Mouse (Mus musculus): ENCODE measurements at regions not wholly inside any gene's neighbourhood (a gene's known extent, or its start where the extent isn't known, plus 50 kb on each side); places are given as distances from the start of the nearest gene placed in this dataset.
A peak's percentile ranks its signal among the peaks of the same experiment; 100 is the strongest.

DNA sequence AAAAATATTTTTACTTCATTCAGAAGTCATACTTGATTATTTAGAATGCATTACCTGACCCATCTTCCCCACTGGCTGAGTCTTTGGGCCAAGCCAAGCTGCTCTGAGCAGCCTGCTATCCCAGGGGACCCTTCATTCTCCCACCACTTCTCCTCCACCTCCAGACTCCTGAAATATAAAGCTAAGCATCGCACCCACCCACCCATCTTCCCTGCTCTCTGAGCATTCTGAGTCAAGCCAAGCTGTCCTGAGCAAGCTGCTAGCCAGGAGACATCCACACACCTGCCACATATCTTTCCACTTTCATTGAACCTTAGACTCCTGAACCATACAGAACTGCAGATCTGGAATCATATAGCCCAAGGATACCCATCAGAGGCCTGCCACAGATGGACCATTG, 1456.2 kb upstream of the Adam24 start:
- Histone ChIP-seq H3K27me3 (ENCODE audit: insufficient read depth, low read length) (no peaks in the 10 kb centered on the region), H3K36me3 (ENCODE audit: insufficient read depth, low read length) (no peaks in the 10 kb centered on the region), H3K4me1 (ENCODE audit: insufficient read depth, low read length) (no peaks in the 10 kb centered on the region), H3K9ac (replicated peaks; ENCODE audit: low read length, poor library complexity, severe bottlenecking) (no peak overlapping the region), H3K9me3 (ENCODE audit: low read length) (no peaks in the 10 kb centered on the region), H3K4me2 (ENCODE audit: low read depth, low read length, poor library complexity, severe bottlenecking) (no peak overlapping the region), H3K4me3 (ENCODE audit: low read depth, low read length) (no peak overlapping the region), H3K27ac (ENCODE audit: low read depth, low read length) (no peak overlapping the region)
- ATAC-seq (ENCODE audit: low FRiP score) (no peak), DNase-seq (ENCODE audit: low spot score) (no peak)
- no peak for TF ChIP-seq CTCF (IDR thresholded peaks at IDR 0.05)
- WGBS: 89% methylated on average over 1 of the region's 1 CpGs

DNA sequence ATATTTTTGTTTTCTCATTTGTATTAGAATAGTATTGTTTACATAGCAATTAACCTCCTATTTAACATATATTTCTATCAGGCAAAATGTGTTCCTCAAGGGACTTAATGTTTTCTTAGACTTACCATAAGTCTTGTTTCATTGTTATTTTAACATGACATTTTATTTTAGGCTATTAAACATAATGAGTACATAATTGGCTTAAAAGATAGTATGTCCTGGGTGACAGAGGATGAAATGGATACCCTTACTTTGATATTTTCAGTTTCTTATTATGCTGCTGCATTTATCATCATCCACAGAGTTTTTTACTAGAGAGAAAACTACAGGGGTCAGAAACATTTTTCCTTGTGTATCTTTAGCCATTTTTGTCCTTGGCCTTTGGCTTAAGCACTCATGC, 1447.6 kb upstream of the Adam24 start:
- DNase-seq (ENCODE audit: low spot score) (no peak), ATAC-seq (ENCODE audit: low FRiP score) (no peak)
- Histone ChIP-seq H3K4me1 (ENCODE audit: insufficient read depth, low read length) (no peaks in the 10 kb centered on the region), H3K27ac (ENCODE audit: low read depth, low read length) (no peak overlapping the region), H3K27me3 (ENCODE audit: insufficient read depth, low read length) (no peaks in the 10 kb centered on the region), H3K9me3 (ENCODE audit: low read length) (no peaks in the 10 kb centered on the region), H3K4me3 (ENCODE audit: low read depth, low read length) (no peak overlapping the region), H3K9ac (replicated peaks; ENCODE audit: low read length, poor library complexity, severe bottlenecking) (no peak overlapping the region), H3K4me2 (ENCODE audit: low read depth, low read length, poor library complexity, severe bottlenecking) (no peak overlapping the region), H3K36me3 (ENCODE audit: insufficient read depth, low read length) (no peaks in the 10 kb centered on the region)
- TF ChIP-seq CTCF (IDR thresholded peaks at IDR 0.05): no peak

DNA sequence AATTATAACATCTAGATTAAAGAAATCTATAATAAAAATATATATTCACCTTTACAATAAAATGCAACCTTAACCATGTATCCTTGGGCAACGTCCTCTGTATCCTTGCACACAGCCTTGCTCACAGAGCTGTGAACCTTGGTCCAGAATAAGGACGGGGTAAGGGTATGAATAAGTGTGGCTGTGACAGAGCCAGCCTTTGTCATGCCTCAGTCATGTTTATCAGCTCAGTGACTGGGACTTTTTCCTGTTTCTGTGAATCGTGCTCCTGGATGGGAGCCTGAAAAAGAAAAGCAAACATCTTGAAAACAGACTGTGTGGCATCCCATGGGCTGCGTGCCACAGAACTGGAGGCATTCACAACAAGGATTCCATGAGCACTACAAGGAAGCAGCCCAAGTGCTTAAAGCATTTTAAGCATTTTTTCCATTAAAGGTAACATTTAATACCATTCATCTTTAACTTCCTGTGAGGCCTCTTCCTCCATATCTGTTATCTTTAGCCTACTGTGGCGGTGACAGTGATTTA, 1405.8 kb upstream of the Adam24 start:
- Histone ChIP-seq H3K4me1 (ENCODE audit: insufficient read depth, low read length) (no peaks in the 10 kb centered on the region), H3K9ac (replicated peaks; ENCODE audit: low read length, poor library complexity, severe bottlenecking) (no peak overlapping the region), H3K27me3 (ENCODE audit: insufficient read depth, low read length) (no peaks in the 10 kb centered on the region), H3K36me3 (ENCODE audit: insufficient read depth, low read length) (no peaks in the 10 kb centered on the region), H3K9me3 (ENCODE audit: low read length) (no peaks in the 10 kb centered on the region), H3K27ac (ENCODE audit: low read depth, low read length) (no peak overlapping the region), H3K4me2 (ENCODE audit: low read depth, low read length, poor library complexity, severe bottlenecking) (no peak overlapping the region), H3K4me3 (ENCODE audit: low read depth, low read length) (no peak overlapping the region)
- DNase-seq (ENCODE audit: low spot score) (no peak), ATAC-seq (ENCODE audit: low FRiP score) (no peak)
- 69% methylated on average over 5 of the region's 5 CpGs for WGBS
- TF ChIP-seq CTCF (IDR thresholded peaks at IDR 0.05): no peak

DNA sequence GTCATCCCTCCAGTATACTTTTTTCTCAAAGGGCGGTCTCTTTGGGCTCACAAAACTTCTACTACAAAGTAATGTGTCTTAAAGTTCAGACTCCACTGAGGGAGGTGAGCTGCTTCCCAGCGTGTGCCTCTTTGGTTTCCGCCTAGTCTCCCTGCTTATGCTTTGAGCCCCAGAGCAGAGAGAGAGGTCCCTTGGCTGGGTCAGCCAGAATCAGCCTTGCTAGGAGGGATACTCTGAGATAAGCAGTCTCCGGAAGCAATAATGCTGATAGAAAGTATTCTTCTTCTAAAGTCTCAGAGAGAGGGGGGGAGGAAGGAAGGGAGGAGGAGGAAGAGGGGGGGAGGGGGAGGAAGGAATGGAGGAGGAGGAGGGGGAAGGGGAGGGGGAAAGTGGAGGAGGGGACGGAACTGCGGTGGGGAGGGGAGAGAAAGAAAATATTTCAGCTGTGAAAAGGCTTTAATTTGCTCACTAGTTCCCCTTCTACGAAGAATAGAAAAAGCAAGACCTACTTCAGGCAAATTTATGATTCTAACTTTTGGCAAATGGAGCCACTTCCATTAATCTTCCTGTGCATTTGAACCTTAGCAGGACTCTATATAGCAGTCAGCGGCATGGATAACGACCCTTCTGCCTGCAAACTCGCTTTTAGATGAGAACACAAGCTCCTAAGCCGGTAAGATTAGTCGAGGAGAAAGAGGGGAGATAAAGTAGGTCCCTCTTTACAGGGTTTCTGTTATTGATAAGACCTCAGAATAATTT, 1377.2 kb upstream of the Adam24 start:
- DNase-seq (ENCODE audit: low spot score) (no peak), ATAC-seq (ENCODE audit: low FRiP score) (no peak)
- Histone ChIP-seq H3K4me3 (ENCODE audit: low read depth, low read length) (no peak overlapping the region), H3K9ac (replicated peaks; ENCODE audit: low read length, poor library complexity, severe bottlenecking) (no peak overlapping the region), H3K9me3 (ENCODE audit: low read length) (no peaks in the 10 kb centered on the region), H3K27ac (ENCODE audit: low read depth, low read length) (no peak overlapping the region), H3K27me3 (ENCODE audit: insufficient read depth, low read length) (no peaks in the 10 kb centered on the region), H3K4me2 (ENCODE audit: low read depth, low read length, poor library complexity, severe bottlenecking) (peak overlapping the region; percentile 15; the same call in 1 of the 2 replicates), H3K4me1 (ENCODE audit: insufficient read depth, low read length) (no peaks in the 10 kb centered on the region), H3K36me3 (ENCODE audit: insufficient read depth, low read length) (no peaks in the 10 kb centered on the region)
- WGBS: 17% methylated on average over 12 of the region's 12 CpGs
- no peak for TF ChIP-seq CTCF (IDR thresholded peaks at IDR 0.05)

DNA sequence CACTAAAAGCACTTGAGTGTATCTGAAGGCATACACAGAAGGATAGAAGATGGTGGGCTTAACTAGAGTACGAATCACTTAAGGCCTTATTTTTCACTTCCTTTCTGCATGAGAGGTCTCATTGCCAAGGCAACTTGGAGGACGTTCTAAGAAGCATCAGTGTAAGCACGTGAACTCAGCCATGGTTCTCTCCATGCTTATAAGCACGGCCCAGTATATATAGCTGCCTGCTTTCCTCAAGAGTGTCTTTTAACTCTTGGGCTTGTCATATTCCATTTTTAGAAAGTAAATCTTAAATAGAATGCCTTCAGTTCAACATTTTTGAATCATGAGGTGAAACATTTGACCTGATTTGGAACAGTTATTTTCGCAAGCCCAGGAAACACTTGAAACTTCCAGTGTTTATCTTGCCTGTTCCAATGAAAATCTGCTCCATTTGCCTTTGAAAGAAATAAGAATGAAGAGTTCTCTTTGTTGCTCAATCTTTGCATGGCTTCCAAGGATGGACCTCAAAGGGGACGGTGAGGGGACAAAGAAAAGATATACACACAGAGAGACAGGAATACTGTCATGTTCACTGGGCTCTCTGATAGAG, 1371.0 kb upstream of the Adam24 start:
- ATAC-seq (ENCODE audit: low FRiP score) (no peak), DNase-seq (ENCODE audit: low spot score) (no peak)
- Histone ChIP-seq H3K9me3 (ENCODE audit: low read length) (no peaks in the 10 kb centered on the region), H3K9ac (replicated peaks; ENCODE audit: low read length, poor library complexity, severe bottlenecking) (no peak overlapping the region), H3K4me1 (ENCODE audit: insufficient read depth, low read length) (no peaks in the 10 kb centered on the region), H3K27ac (ENCODE audit: low read depth, low read length) (no peak overlapping the region), H3K27me3 (ENCODE audit: insufficient read depth, low read length) (no peaks in the 10 kb centered on the region), H3K4me2 (ENCODE audit: low read depth, low read length, poor library complexity, severe bottlenecking) (no peak overlapping the region), H3K4me3 (ENCODE audit: low read depth, low read length) (no peak overlapping the region), H3K36me3 (ENCODE audit: insufficient read depth, low read length) (no peaks in the 10 kb centered on the region)
- 67% methylated on average over 6 of the region's 6 CpGs for WGBS
- no peak for TF ChIP-seq CTCF (IDR thresholded peaks at IDR 0.05)

DNA sequence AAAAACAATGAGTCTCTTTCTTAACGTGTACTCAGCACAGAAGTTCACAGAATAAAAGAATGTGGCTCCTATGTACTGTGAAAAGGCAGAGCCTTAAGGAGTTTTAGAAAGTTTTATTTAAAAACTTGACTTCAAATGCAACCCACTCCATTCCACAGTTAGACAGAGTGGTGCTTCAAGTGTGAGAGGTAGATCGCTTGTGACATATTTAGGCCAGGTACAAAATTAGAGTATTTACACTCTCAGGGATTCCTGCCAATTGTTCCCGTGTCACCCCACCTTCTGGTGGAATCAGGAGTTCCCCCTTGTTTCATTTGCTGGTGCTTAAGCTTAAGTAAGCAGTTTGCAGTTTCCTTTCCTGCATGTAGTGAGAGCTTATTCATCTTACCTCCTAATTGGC, 1361.0 kb upstream of the Adam24 start:
- Histone ChIP-seq H3K36me3 (ENCODE audit: insufficient read depth, low read length) (no peaks in the 10 kb centered on the region), H3K9me3 (ENCODE audit: low read length) (no peaks in the 10 kb centered on the region), H3K27ac (ENCODE audit: low read depth, low read length) (no peak overlapping the region), H3K9ac (replicated peaks; ENCODE audit: low read length, poor library complexity, severe bottlenecking) (no peak overlapping the region), H3K4me3 (ENCODE audit: low read depth, low read length) (no peak overlapping the region), H3K27me3 (ENCODE audit: insufficient read depth, low read length) (no peaks in the 10 kb centered on the region), H3K4me1 (ENCODE audit: insufficient read depth, low read length) (no peaks in the 10 kb centered on the region), H3K4me2 (ENCODE audit: low read depth, low read length, poor library complexity, severe bottlenecking) (no peak overlapping the region)
- ATAC-seq (ENCODE audit: low FRiP score) (no peak), DNase-seq (ENCODE audit: low spot score) (no peak)
- 67% methylated on average over 3 of the region's 3 CpGs for WGBS
- TF ChIP-seq CTCF (IDR thresholded peaks at IDR 0.05): peak; percentile 25

Measured in midbrain, postnatal 0 days (tissue).